Mouse (Mus musculus) heart, adult 18-20 months (tissue): Measurements from ENCODE around the gene Pdik1l. TPM values are rescaled to one million over a fixed set of nuclear protein-coding genes. Genes with fewer than 3 reads are reported as not detected.

ENCODE experiments used
- DNase-seq, 2 experiments: peaks; one replicate each; pipeline ENCODE4 v3.0.0; 2021 to 2022; ENCODE audit warnings: mixed read lengths in 1 of 2
- total RNA-seq, 2 experiments: library from RNA; stranded (reverse); gene quantifications; 2 replicates each; pipeline ENCODE4 v1.2.3; 2021

The Pdik1l gene
- total RNA-seq, 2 experiments from 2014 or later = 4.8 to 8.0 TPM

- no peak for DNase-seq
Observed at GRCm38 (mm10) chr4:134258354-134258753, 29.3 kb downstream of the Pdik1l start.

- DNase-seq = peak in 1 of 2 experiments; percentile 36
Observed at GRCm38 (mm10) chr4:134257198-134258009, 30.3 kb downstream of the Pdik1l start.

GRCm38 (mm10) chr4:134256407-134257197, 31.1 kb downstream of the Pdik1l start:
- peak; percentile 65 to 77 for DNase-seq

GRCm38 (mm10) chr4:134255854-134256253, 31.8 kb downstream of the Pdik1l start:
- peak; percentile 37 to 51 for DNase-seq

GRCm38 (mm10) chr4:134254835-134255234, 32.9 kb downstream of the Pdik1l start:
- DNase-seq = no peak

- peak; percentile 44 to 63 for DNase-seq
Observed at GRCm38 (mm10) chr4:134253722-134254324, 33.9 kb downstream of the Pdik1l start, which contains the start of gene Grrp1. Gene Grrp1, minus strand, starts transcription at chr4:134254106.

- DNase-seq = peak in 1 of 2 experiments; percentile 20
Observed at GRCm38 (mm10) chr4:134252911-134253721, 34.6 kb downstream of the Pdik1l start.

GRCm38 (mm10) chr4:134252131-134252910, 35.4 kb downstream of the Pdik1l start:
- peak; percentile 38 to 51 for DNase-seq

GRCm38 (mm10) chr4:134251241-134252130, 36.2 kb downstream of the Pdik1l start:
- DNase-seq = peak; percentile 37 to 56

GRCm38 (mm10) chr4:134250930-134251240, 36.8 kb downstream of the Pdik1l start:
- no peak for DNase-seq

GRCm38 (mm10) chr4:134250116-134250929, 37.4 kb downstream of the Pdik1l start:
- peak in 1 of 2 experiments; percentile 24 for DNase-seq

- DNase-seq = peak; percentile 68 to 86
Observed at GRCm38 (mm10) chr4:134249651-134250050, 38.0 kb downstream of the Pdik1l start.

- no peak for DNase-seq
Observed at GRCm38 (mm10) chr4:134246719-134247258, 40.9 kb downstream of the Pdik1l start, which contains the start of gene Gm30191. Gene Gm30191, plus strand, starts transcription at chr4:134246935.

- no peak for DNase-seq
Observed at GRCm38 (mm10) chr4:134246256-134246655, 41.4 kb downstream of the Pdik1l start.

- DNase-seq = peak; percentile 94 to 98
Observed at GRCm38 (mm10) chr4:134245148-134245843, 42.4 kb downstream of the Pdik1l start, which contains the start of gene Zfp593. Gene Zfp593, minus strand, starts transcription at chr4:134245592.

GRCm38 (mm10) chr4:134243516-134244250, 44.0 kb downstream of the Pdik1l start, which contains the start of gene E130218I03Rik:
Gene E130218I03Rik, plus strand, starts transcription at chr4:134243662.
- DNase-seq = no peak

- no peak for DNase-seq
Observed at GRCm38 (mm10) chr4:134238686-134239085, 49.0 kb downstream of the Pdik1l start.
